8 mouse cellular contexts compared by ENCODE assay signal in the genomic region with DNA sequence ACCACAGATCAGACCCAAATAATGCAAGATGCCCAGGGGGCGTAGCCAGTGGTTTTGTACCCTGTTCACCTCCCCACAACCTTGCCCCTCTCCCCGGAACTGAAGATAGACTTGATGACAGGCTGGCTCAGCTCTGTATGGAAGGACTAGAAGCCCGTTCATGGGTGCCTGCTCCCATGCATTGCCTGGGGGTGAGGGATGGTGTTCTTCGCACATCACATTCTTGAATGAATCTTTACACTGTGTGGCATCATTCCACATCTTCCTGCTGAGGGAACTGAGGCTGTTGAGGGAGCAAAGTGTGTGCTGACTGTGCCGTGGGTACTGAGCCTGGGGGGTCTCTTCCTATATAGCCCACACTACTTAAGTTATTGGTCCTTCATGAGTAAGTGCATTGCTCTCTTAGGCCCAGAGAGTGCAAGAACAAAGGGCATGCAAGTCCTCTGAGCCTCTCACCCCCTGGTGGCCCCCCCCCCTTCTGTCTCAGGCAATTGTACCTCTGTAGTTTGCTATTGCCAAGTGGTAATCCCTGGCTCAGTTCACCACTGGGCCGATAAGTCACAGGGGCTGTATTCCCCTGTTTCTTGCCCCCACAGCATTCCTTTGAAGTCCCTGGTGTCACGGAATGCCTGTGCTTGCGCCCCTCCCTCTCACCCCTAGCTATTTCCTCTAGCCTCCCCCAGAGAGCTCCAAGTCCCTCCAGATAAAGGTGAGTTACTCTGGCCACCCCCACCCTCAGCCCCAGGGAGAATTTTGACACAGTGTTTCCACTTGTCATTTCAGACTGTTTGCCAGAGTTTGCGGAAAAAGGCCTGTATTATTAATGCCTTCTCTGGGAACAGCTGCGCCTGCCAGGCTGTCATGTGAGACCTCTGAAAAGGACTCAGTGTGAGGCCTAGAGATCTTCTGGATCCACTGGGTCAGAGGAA. TPM values are rescaled to one million over a fixed set of nuclear protein-coding genes. Genes with fewer than 3 reads are reported as not detected.
DNase-seq lines count a peak whose midpoint lies in the region; ATAC-seq and TF ChIP-seq lines count a peak whose summit lies in the region.

No protein-coding gene starts in this region.

- H3K4me3 ChIP-seq in heart, embryonic 11.5 days (ENCODE audit: low read depth, low read length) = no peak overlapping the region
- peak overlapping the region; percentile 27 for H3K4me3 ChIP-seq in forebrain, embryonic 10.5 days
- no peak overlapping the region for H3K4me3 ChIP-seq in kidney, embryonic 15.5 days (replicated peaks)
- no peak overlapping the region for H3K4me3 ChIP-seq in neural tube, embryonic 13.5 days
- H3K4me3 ChIP-seq in thymus, adult 2 months (ENCODE audit: control insufficient read depth, insufficient read depth, low read length) = no peak overlapping the region

- TF ChIP-seq CTCF in thymus, adult 2 months (IDR thresholded peaks at IDR 0.05; ENCODE audit: borderline replicate concordance, control insufficient read depth, extremely low read depth, insufficient read depth, low read length, poor library complexity) = no peak

- TF ChIP-seq POLR2A in thymus, adult 2 months (IDR thresholded peaks at IDR 0.05; ENCODE audit: control insufficient read depth, extremely low read depth, insufficient read depth, low read length, poor library complexity) = no peak

- 24% methylated on average over 10 of the region's 10 CpGs for WGBS in heart, embryonic 11.5 days (ENCODE audit: insufficient replicate concordance)
- 20% methylated on average over 10 of the region's 10 CpGs for WGBS in forebrain, embryonic 10.5 days
- 25% methylated on average over 10 of the region's 10 CpGs for WGBS in kidney, embryonic 15.5 days
- 23% methylated on average over 10 of the region's 10 CpGs for WGBS in neural tube, embryonic 13.5 days
- 59% methylated on average over 10 of the region's 10 CpGs for WGBS in thymus, adult 2 months

- peaks cover 10% of the 10 kb centered on the region for H3K27me3 ChIP-seq in heart, embryonic 11.5 days (ENCODE audit: control insufficient read depth, insufficient read depth, low read length)
- peaks cover 21% of the 10 kb centered on the region for H3K27me3 ChIP-seq in forebrain, embryonic 10.5 days (ENCODE audit: poor library complexity, severe bottlenecking)
- H3K27me3 ChIP-seq in kidney, embryonic 15.5 days = no peaks in the 10 kb centered on the region
- H3K27me3 ChIP-seq in neural tube, embryonic 13.5 days = no peaks in the 10 kb centered on the region
- no peaks in the 10 kb centered on the region for H3K27me3 ChIP-seq in thymus, adult 2 months (ENCODE audit: control insufficient read depth, insufficient read depth, low read length)

- H3K9ac ChIP-seq in heart, embryonic 11.5 days (ENCODE audit: low read depth, low read length) = no peak overlapping the region
- no peak overlapping the region for H3K9ac ChIP-seq in kidney, embryonic 15.5 days
- H3K9ac ChIP-seq in neural tube, embryonic 13.5 days = 0 out of 2 replicates have a peak overlapping the region, but pooled peaks have one; percentile 31

- H3K27ac ChIP-seq in heart, embryonic 11.5 days (ENCODE audit: low read depth, low read length) = 0 out of 2 replicates have a peak overlapping the region, but pooled peaks have one; percentile 29
- H3K27ac ChIP-seq in forebrain, embryonic 10.5 days = peak overlapping the region; percentile 83
- H3K27ac ChIP-seq in kidney, embryonic 15.5 days = peak overlapping the region; percentile 87
- H3K27ac ChIP-seq in neural tube, embryonic 13.5 days (replicated peaks) = peak overlapping the region; percentile 76
- H3K27ac ChIP-seq in thymus, adult 2 months (ENCODE audit: control insufficient read depth, insufficient read depth, low read length) = no peak overlapping the region; the same call in 1 of the 2 replicates

- H3K36me3 ChIP-seq in heart, embryonic 11.5 days (ENCODE audit: control insufficient read depth, insufficient read depth, low read length) = no peaks in the 10 kb centered on the region
- H3K36me3 ChIP-seq in forebrain, embryonic 10.5 days (replicated peaks) = peaks cover 11% of the 10 kb centered on the region
- H3K36me3 ChIP-seq in kidney, embryonic 15.5 days = no peaks in the 10 kb centered on the region
- 0 out of 2 replicates have a peak, but pooled peaks cover 3% of the 10 kb centered on the region for H3K36me3 ChIP-seq in neural tube, embryonic 13.5 days
- no peaks in the 10 kb centered on the region for H3K36me3 ChIP-seq in thymus, adult 2 months (ENCODE audit: control insufficient read depth, insufficient read depth, low read length)

- H3K4me2 ChIP-seq in heart, embryonic 11.5 days = peak overlapping the region; percentile 11; the same call in 1 of the 2 replicates
- 0 out of 2 replicates have a peak overlapping the region, but pooled peaks have one; percentile 7 for H3K4me2 ChIP-seq in kidney, embryonic 15.5 days
- H3K4me2 ChIP-seq in neural tube, embryonic 13.5 days = no peak overlapping the region

- no peak for ATAC-seq in heart, embryonic 11.5 days (replicated peaks; ENCODE audit: insufficient number of reproducible peaks, low FRiP score, low TSS enrichment)
- peak; percentile 64 for ATAC-seq in kidney, embryonic 15.5 days (replicated peaks; ENCODE audit: low FRiP score)
- ATAC-seq in neural tube, embryonic 13.5 days (ENCODE audit: low read depth) = peak; percentile 49

- DNase-seq in heart, adult 8-10 months (ENCODE audit: low spot score) = no peak
- peak; percentile 42 for DNase-seq in ES-CJ7 (ENCODE audit: low read depth, low spot score)
- DNase-seq in forebrain, embryonic 10.5 days (ENCODE audit: extremely low spot score, low spot score) = peak; percentile 51
- no peak for DNase-seq in ovary, postnatal 14 days (ENCODE audit: low spot score)
- DNase-seq in thymus, adult 2 months = no peak

- H3K9me3 ChIP-seq in heart, embryonic 11.5 days (replicated peaks; ENCODE audit: control insufficient read depth, low read length) = no peaks in the 10 kb centered on the region
- no peaks in the 10 kb centered on the region for H3K9me3 ChIP-seq in forebrain, embryonic 10.5 days
- H3K9me3 ChIP-seq in kidney, embryonic 15.5 days (replicated peaks) = no peaks in the 10 kb centered on the region
- no peaks in the 10 kb centered on the region for H3K9me3 ChIP-seq in neural tube, embryonic 13.5 days

- peaks cover 28% of the 10 kb centered on the region for H3K4me1 ChIP-seq in heart, embryonic 11.5 days (ENCODE audit: control insufficient read depth, insufficient read depth, low read length)
- peaks cover 70% of the 10 kb centered on the region for H3K4me1 ChIP-seq in forebrain, embryonic 10.5 days
- H3K4me1 ChIP-seq in kidney, embryonic 15.5 days = peaks cover 54% of the 10 kb centered on the region
- peaks cover 68% of the 10 kb centered on the region for H3K4me1 ChIP-seq in neural tube, embryonic 13.5 days (replicated peaks)
- peaks cover 62% of the 10 kb centered on the region for H3K4me1 ChIP-seq in thymus, adult 2 months (replicated peaks; ENCODE audit: control insufficient read depth, insufficient read depth, low read length)

RNA-seq across cellular contexts. Expression of a gene that starts 45.7 kb away (rescaled TPM):
- 16.3 and 18.5 TPM in 2 replicates for polyA plus RNA-seq in heart, embryonic 11.5 days (2014; fragmentation: Nextera tagmentation; extraction: Ambion mirVana)
- 1 to 10 TPM; 7.6 to 9.9 (median 8.8) TPM for total RNA-seq in heart, adult 8-10 months (2022)
- 18.4 and 19.7 TPM in 2 replicates for polyA plus RNA-seq in forebrain, embryonic 10.5 days (2016; fragmentation: Nextera tagmentation; extraction: Ambion mirVana)
- polyA plus RNA-seq in kidney, embryonic 15.5 days (2015; fragmentation: Nextera tagmentation; extraction: Ambion mirVana) = 22.6 and 25.5 TPM in 2 replicates
- polyA plus RNA-seq in neural tube, embryonic 13.5 days (2015; fragmentation: Nextera tagmentation; extraction: Ambion mirVana) = 34.7 and 40.6 TPM in 2 replicates
- 30.7 and 33.2 TPM in 2 replicates for polyA plus RNA-seq in thymus, adult 2 months (2012; rRNA removed)

Comparison
In these comparisons a context has a peak if more than half of its experiments do, and no peak if none do; other contexts are left out.
1. DNase-seq: peak in ES-CJ7 (single experiment) and forebrain, embryonic 10.5 days (single experiment); none in heart, adult 8-10 months (single experiment), ovary, postnatal 14 days (single experiment) and thymus, adult 2 months (single experiment).